Mouse (Mus musculus) thymus, adult 2 months (tissue): Measurements from ENCODE around the gene 1700092M07Rik. TPM values are rescaled to one million over a fixed set of nuclear protein-coding genes. Genes with fewer than 3 reads are reported as not detected.

ENCODE experiments used
- DNase-seq: peaks from one replicate; pipeline ENCODE4 v3.0.0; 2021
- H3K27ac ChIP-seq: fragments of 200-500 bp; 2 replicates; pipeline ENCODE4 v1.5.1; 2012; ENCODE audit warnings: low read length, control low read depth; ENCODE audit not compliant: control insufficient read depth, insufficient read depth
- H3K27me3 ChIP-seq: fragments of 200-500 bp; 2 replicates; pipeline ENCODE4 v1.6.1; 2012; ENCODE audit warnings: mild to moderate bottlenecking, low read length, moderate library complexity, mixed read lengths; ENCODE audit not compliant: control insufficient read depth, insufficient read depth
- H3K36me3 ChIP-seq: fragments of 200-500 bp; 2 replicates; pipeline ENCODE4 v1.6.1; 2012; ENCODE audit warnings: mild to moderate bottlenecking, low read length, moderate library complexity; ENCODE audit not compliant: control insufficient read depth, insufficient read depth
- H3K4me1 ChIP-seq: fragments of 200-500 bp; replicated peaks from 2 replicates; pipeline ENCODE4 v1.6.1; 2012; ENCODE audit warnings: low read length; ENCODE audit not compliant: control insufficient read depth, insufficient read depth
- H3K4me3 ChIP-seq: fragments of 200-500 bp; 2 replicates; pipeline ENCODE4 v1.5.1; 2012; ENCODE audit warnings: mild to moderate bottlenecking, low read length, control low read depth, moderate library complexity; ENCODE audit not compliant: control insufficient read depth, insufficient read depth
- CTCF ChIP-seq: fragments of 200-500 bp; IDR thresholded peaks from 2 replicates; pipeline ENCODE4 v1.5.1; 2012; ENCODE audit warnings: mild to moderate bottlenecking, control low read depth, low read length, moderate library complexity, borderline replicate concordance; ENCODE audit not compliant: control insufficient read depth, poor library complexity, insufficient read depth; ENCODE audit errors: extremely low read depth
- POLR2A ChIP-seq: fragments of 200-500 bp; IDR thresholded peaks from 2 replicates; pipeline ENCODE4 v1.6.1; 2012; ENCODE audit warnings: mild to moderate bottlenecking, low read length, control low read depth, moderate library complexity; ENCODE audit not compliant: control insufficient read depth, poor library complexity, insufficient read depth; ENCODE audit errors: extremely low read depth
- WGBS: fragments of 180-500 bp; shearing (Covaris S2); methylation state at CpG from one replicate; pipeline ENCODE4 v1.1.7; 2018; 5-methylcytosine and 5-hydroxymethylcytosine counted together
- polyA plus RNA-seq: library from polyadenylated mRNA; depleted of rRNA; stranded (reverse); fragments of >200 nt; gene quantifications from 2 replicates; pipeline ENCODE4 v1.2.3, GENCODE M21; 2012; rRNA removed

Gene 1700092M07Rik
- not detected in 2 replicates for polyA plus RNA-seq

- TF ChIP-seq CTCF = no peak
- Histone ChIP-seq H3K27ac (peak within 1 kb of the TSS; percentile 81), H3K36me3 (peaks cover 12% of the 10 kb centered on the region), H3K27me3 (no peaks in the 10 kb centered on the region), H3K4me3 (peak within 1 kb of the TSS; percentile 81), H3K4me1 (peaks cover 15% of the 10 kb centered on the region)
- DNase-seq = no peak
- WGBS = 83% methylated on average over 14 of the region's 14 CpGs
Observed at GRCm38 (mm10) chr19:8740603-8741002, at the start of gene 1700092M07Rik. 1700092M07Rik (plus strand) TSS chr19:8740718.

- Histone ChIP-seq H3K27me3 (no peaks in the 10 kb centered on the region), H3K36me3 (no peaks in the 10 kb centered on the region), H3K4me1 (no peaks in the 10 kb centered on the region), H3K27ac (no peak overlapping the region), H3K4me3 (no peak overlapping the region)
- TF ChIP-seq CTCF = no peak
- no peak for TF ChIP-seq POLR2A
- 69% methylated on average over 9 of the region's 9 CpGs for WGBS
- no peak for DNase-seq
Observed at GRCm38 (mm10) chr19:8691871-8692539, 48.5 kb upstream of the 1700092M07Rik start.

- no peak for TF ChIP-seq POLR2A
- TF ChIP-seq CTCF = no peak
- Histone ChIP-seq H3K4me3 (no peak overlapping the region), H3K36me3 (no peaks in the 10 kb centered on the region), H3K27me3 (no peaks in the 10 kb centered on the region), H3K4me1 (no peaks in the 10 kb centered on the region), H3K27ac (no peak overlapping the region)
- DNase-seq = no peak
- 95% methylated on average over 5 of the region's 5 CpGs for WGBS
Observed at GRCm38 (mm10) chr19:8692740-8693139, 47.8 kb upstream of the 1700092M07Rik start.

- 41% methylated on average over 6 of the region's 6 CpGs for WGBS
- no peak overlapping the region for H3K4me3 ChIP-seq
- TF ChIP-seq CTCF (peak; percentile 61; the same call in 1 of the 2 replicates), POLR2A (no peak)
- H3K36me3 ChIP-seq = no peaks in the 10 kb centered on the region
- peak; percentile 76 for DNase-seq
- H3K27ac ChIP-seq = no peak overlapping the region
- no peaks in the 10 kb centered on the region for H3K27me3 ChIP-seq
- no peaks in the 10 kb centered on the region for H3K4me1 ChIP-seq
Observed at GRCm38 (mm10) chr19:8695330-8695729, 45.2 kb upstream of the 1700092M07Rik start.

- Histone ChIP-seq H3K4me3 (no peak overlapping the region), H3K36me3 (no peaks in the 10 kb centered on the region), H3K27me3 (no peaks in the 10 kb centered on the region), H3K27ac (no peak overlapping the region), H3K4me1 (no peaks in the 10 kb centered on the region)
- WGBS = 88% methylated on average over 9 of the region's 9 CpGs
- no peak for TF ChIP-seq CTCF
- TF ChIP-seq POLR2A = no peak
- DNase-seq = no peak
Observed at GRCm38 (mm10) chr19:8699652-8700051, 40.9 kb upstream of the 1700092M07Rik start.

GRCm38 (mm10) chr19:8702458-8702857 lies 38.1 kb upstream of the 1700092M07Rik start:
- H3K27me3 ChIP-seq = no peaks in the 10 kb centered on the region
- TF ChIP-seq POLR2A (no peak), CTCF (no peak)
- H3K4me1 ChIP-seq = no peaks in the 10 kb centered on the region
- WGBS = 36% methylated on average over 3 of the region's 3 CpGs
- no peak for DNase-seq
- H3K27ac ChIP-seq = no peak overlapping the region
- peaks cover 4% of the 10 kb centered on the region for H3K36me3 ChIP-seq
- H3K4me3 ChIP-seq = no peak overlapping the region

GRCm38 (mm10) chr19:8703571-8703970 lies 36.9 kb upstream of the 1700092M07Rik start:
- DNase-seq = no peak
- H3K36me3 ChIP-seq = peaks cover 15% of the 10 kb centered on the region
- no peak overlapping the region for H3K4me3 ChIP-seq
- 85% methylated on average over 4 of the region's 4 CpGs for WGBS
- no peak overlapping the region for H3K27ac ChIP-seq
- H3K4me1 ChIP-seq = no peaks in the 10 kb centered on the region
- no peak for TF ChIP-seq CTCF
- TF ChIP-seq POLR2A = no peak
- no peaks in the 10 kb centered on the region for H3K27me3 ChIP-seq
